Mouse (Mus musculus) E14TG2a.4 (cell line): ENCODE results near the gene Celf6.

Experiments
- CTCF ChIP-seq: conservative IDR thresholded peaks from 2 replicates; pipeline ENCODE4 v1.5.1; 2014; ENCODE audit warnings: low read length
- POU5F1 ChIP-seq: IDR thresholded peaks from 2 replicates; pipeline ENCODE4 v1.6.1; 2014; ENCODE audit warnings: low read length, borderline replicate concordance

- no peak for TF ChIP-seq POU5F1
- TF ChIP-seq CTCF, result no peak
Observed at GRCm38 (mm10) chr9:59541617-59542016, 36.1 kb upstream of the Celf6 start.
